Mouse (Mus musculus) c-Kit-negative CD71-positive TER-119-positive erythroid progenitor cells, embryonic 14.5 days (primary cell): ENCODE data around the gene Hoxa1.

Experiments used
- DNase-seq: peaks from one replicate; pipeline ENCODE4 v3.0.0-alpha.2; 2013; ENCODE audit warnings: low read depth, low spot score

The Hoxa1 gene

GRCm38 (mm10) chr6:52189909-52190308 lies 31.8 kb upstream of the Hoxa1 start:
- no peak for DNase-seq

GRCm38 (mm10) chr6:52189172-52189591 lies 31.1 kb upstream of the Hoxa1 start:
- no peak for DNase-seq

GRCm38 (mm10) chr6:52186500-52186899 lies 28.4 kb upstream of the Hoxa1 start:
- DNase-seq: no peak

- no peak for DNase-seq
These were observed 27.7 kb upstream of the Hoxa1 start for GRCm38 (mm10) chr6:52185834-52186233.

GRCm38 (mm10) chr6:52185222-52185621 lies 27.1 kb upstream of the Hoxa1 start:
- no peak for DNase-seq

GRCm38 (mm10) chr6:52184668-52185067 lies 26.6 kb upstream of the Hoxa1 start:
- no peak for DNase-seq

GRCm38 (mm10) chr6:52183311-52184080 lies 25.4 kb upstream of the Hoxa1 start:
- no peak for DNase-seq

- DNase-seq: no peak
These were observed 24.7 kb upstream of the Hoxa1 start for GRCm38 (mm10) chr6:52182793-52183192.

GRCm38 (mm10) chr6:52182030-52182429 lies 23.9 kb upstream of the Hoxa1 start:
- DNase-seq: no peak

- no peak for DNase-seq
These were observed 22.6 kb upstream of the Hoxa1 start for GRCm38 (mm10) chr6:52180726-52181125.

- DNase-seq: no peak
These were observed 22.1 kb upstream of the Hoxa1 start for GRCm38 (mm10) chr6:52180213-52180710.

GRCm38 (mm10) chr6:52179690-52180089 lies 21.6 kb upstream of the Hoxa1 start:
- DNase-seq: no peak

- DNase-seq: no peak
These were observed 21.0 kb upstream of the Hoxa1 start for GRCm38 (mm10) chr6:52178918-52179665.

GRCm38 (mm10) chr6:52177806-52178205 lies 19.7 kb upstream of the Hoxa1 start:
- no peak for DNase-seq

GRCm38 (mm10) chr6:52177061-52177735 lies 19.1 kb upstream of the Hoxa1 start, which contains the start of gene 5730596B20Rik:
Gene 5730596B20Rik (plus strand): TSS chr6:52177498.
- no peak for DNase-seq

- no peak for DNase-seq
These were observed 18.3 kb upstream of the Hoxa1 start for GRCm38 (mm10) chr6:52176391-52176790.

- DNase-seq: no peak
These were observed 17.7 kb upstream of the Hoxa1 start for GRCm38 (mm10) chr6:52175864-52176263.

GRCm38 (mm10) chr6:52174968-52175751 lies 17.0 kb upstream of the Hoxa1 start:
- DNase-seq: no peak

GRCm38 (mm10) chr6:52173648-52174047 lies 15.5 kb upstream of the Hoxa1 start:
- DNase-seq: no peak

- DNase-seq: no peak
These were observed 14.4 kb upstream of the Hoxa1 start for GRCm38 (mm10) chr6:52172501-52172900.

- no peak for DNase-seq
These were observed 13.8 kb upstream of the Hoxa1 start for GRCm38 (mm10) chr6:52171938-52172337.
